Mouse (Mus musculus): Measurements from ENCODE around the gene Nedd9. TPM values are rescaled to one million over a fixed set of nuclear protein-coding genes. Genes with fewer than 3 reads are reported as not detected.

Nedd9 gene
- 23.8 and 26.6 TPM in 2 replicates for polyA plus RNA-seq (2015; fragmentation: Nextera tagmentation; extraction: Ambion mirVana)

DNA sequence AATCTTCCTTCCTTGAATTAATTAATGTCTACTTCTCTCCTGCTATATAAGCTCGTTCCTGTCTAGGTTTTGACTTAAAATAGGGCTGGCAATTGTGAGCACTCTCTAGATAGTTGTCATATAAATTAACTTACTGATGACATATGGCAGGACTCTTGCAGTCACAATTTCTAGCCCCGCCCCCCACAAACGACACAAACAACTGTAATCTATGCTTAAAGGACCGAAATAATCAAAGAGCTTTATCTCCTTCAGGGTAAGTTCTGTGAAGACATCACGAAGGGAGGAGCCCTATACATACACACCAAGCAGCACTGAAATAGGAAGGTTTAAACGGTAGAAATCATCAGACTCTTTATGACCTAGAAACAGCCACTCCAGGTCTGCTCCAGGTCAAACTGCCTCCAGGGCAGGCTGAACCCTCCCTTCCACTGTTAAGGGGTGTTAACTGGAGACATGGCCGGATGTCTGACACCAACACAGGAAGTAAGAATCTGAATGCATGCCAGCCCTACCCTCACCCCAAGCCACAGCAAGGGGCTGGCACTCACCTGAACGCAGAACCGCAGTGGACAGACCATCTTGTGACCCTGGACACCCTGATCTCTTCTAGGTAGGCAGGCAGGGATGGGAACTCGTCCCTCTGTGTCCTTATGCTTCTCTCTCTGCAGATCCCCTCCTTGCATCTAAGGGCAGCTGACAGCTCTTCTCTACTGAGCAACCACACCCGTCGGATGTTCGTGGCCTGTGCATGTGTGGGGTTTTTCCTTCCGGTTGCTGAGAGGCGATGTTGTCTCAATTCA, at the start of gene Nedd9:
Gene Nedd9 (minus strand): TSS at position 757 of the 803 bp plus-strand sequence.
- Histone ChIP-seq H3K4me3 (replicated peaks) (0 out of 2 replicates have a peak within 1 kb of the TSS, but pooled peaks have one; percentile 1), H3K36me3 (no peaks in the 10 kb centered on the region), H3K27ac (0 out of 2 replicates have a peak within 1 kb of the TSS, but pooled peaks have one; percentile 42), H3K4me2 (no peak within 1 kb of the TSS), H3K9ac (no peak within 1 kb of the TSS), H3K4me1 (no peaks in the 10 kb centered on the region), H3K9me3 (no peaks in the 10 kb centered on the region), H3K27me3 (replicated peaks) (no peaks in the 10 kb centered on the region)
- ATAC-seq (ENCODE audit: insufficient read depth, low FRiP score, low read depth) = no peak
- WGBS = 60% methylated on average over 15 of the region's 15 CpGs

DNA sequence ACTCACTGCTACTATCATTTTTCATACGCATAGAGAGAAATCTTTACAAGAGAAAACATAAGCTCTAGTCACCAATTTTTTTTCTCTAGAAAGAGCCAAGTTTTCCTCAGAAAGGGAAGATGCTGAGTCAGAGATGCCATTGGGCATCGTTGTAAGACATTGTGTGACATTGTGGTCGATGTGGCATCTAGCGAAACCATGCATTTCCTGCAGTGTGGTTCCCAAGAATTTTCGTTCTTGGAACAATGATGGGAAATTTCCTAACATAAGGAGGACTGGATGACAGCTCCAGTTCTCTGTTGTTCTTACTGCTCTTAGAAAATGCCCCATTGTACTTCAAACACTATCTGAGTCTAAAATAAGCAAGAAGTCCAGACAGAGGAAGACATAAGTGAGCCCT, 45.5 kb upstream of the Nedd9 start:
- H3K27ac ChIP-seq = no peak overlapping the region
- no peaks in the 10 kb centered on the region for H3K36me3 ChIP-seq
- no peak overlapping the region for H3K4me3 ChIP-seq (replicated peaks)
- no peak for ATAC-seq (ENCODE audit: insufficient read depth, low FRiP score, low read depth)
- no peaks in the 10 kb centered on the region for H3K27me3 ChIP-seq (replicated peaks)
- H3K9me3 ChIP-seq = no peaks in the 10 kb centered on the region
- no peak overlapping the region for H3K9ac ChIP-seq
- 85% methylated on average over 5 of the region's 5 CpGs for WGBS
- no peak overlapping the region for H3K4me2 ChIP-seq
- H3K4me1 ChIP-seq = no peaks in the 10 kb centered on the region

GRCm38 (mm10) chr13:41530326-41530725, 43.2 kb upstream of the Nedd9 start:
- Histone ChIP-seq H3K9me3 (no peaks in the 10 kb centered on the region), H3K4me2 (no peak overlapping the region), H3K36me3 (no peaks in the 10 kb centered on the region), H3K4me1 (no peaks in the 10 kb centered on the region), H3K9ac (no peak overlapping the region), H3K4me3 (replicated peaks) (no peak overlapping the region), H3K27me3 (replicated peaks) (no peaks in the 10 kb centered on the region), H3K27ac (no peak overlapping the region)
- ATAC-seq (ENCODE audit: insufficient read depth, low FRiP score, low read depth) = no peak

- H3K9me3 ChIP-seq = no peaks in the 10 kb centered on the region
- H3K36me3 ChIP-seq = no peaks in the 10 kb centered on the region
- H3K27me3 ChIP-seq (replicated peaks) = no peaks in the 10 kb centered on the region
- H3K27ac ChIP-seq = no peak overlapping the region
- no peak overlapping the region for H3K9ac ChIP-seq
- 90% methylated on average over 11 of the region's 11 CpGs for WGBS
- no peak overlapping the region for H3K4me2 ChIP-seq
- H3K4me1 ChIP-seq = no peaks in the 10 kb centered on the region
- ATAC-seq (ENCODE audit: insufficient read depth, low FRiP score, low read depth) = no peak
- no peak overlapping the region for H3K4me3 ChIP-seq (replicated peaks)
Observed at GRCm38 (mm10) chr13:41524208-41524607, 37.0 kb upstream of the Nedd9 start.

DNA sequence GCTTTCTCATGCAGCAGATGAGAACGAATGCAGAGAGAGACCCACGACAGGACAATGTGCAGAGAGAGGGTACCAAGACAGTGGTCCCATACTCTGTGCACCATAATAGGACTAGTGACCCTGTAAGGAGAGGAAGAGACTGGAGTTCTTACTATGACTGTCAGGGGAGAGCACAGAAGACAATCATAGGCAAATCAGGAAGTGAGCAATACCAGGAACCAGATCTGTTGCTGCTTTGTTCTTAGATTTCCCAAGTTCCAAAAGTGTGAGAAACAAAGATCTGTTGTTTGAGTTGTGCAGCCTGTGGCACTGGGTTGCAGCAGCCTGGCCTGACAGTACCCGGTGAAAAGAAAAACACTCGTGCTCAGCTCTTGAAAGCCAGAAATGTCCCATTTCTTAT, 34.1 kb upstream of the Nedd9 start:
- no peaks in the 10 kb centered on the region for H3K4me1 ChIP-seq
- no peak overlapping the region for H3K4me3 ChIP-seq (replicated peaks)
- no peak overlapping the region for H3K9ac ChIP-seq
- ATAC-seq (ENCODE audit: insufficient read depth, low FRiP score, low read depth) = no peak
- H3K27ac ChIP-seq = no peak overlapping the region
- H3K27me3 ChIP-seq (replicated peaks) = no peaks in the 10 kb centered on the region
- H3K4me2 ChIP-seq = no peak overlapping the region
- WGBS = 77% methylated on average over 4 of the region's 4 CpGs
- H3K36me3 ChIP-seq = no peaks in the 10 kb centered on the region
- no peaks in the 10 kb centered on the region for H3K9me3 ChIP-seq

DNA sequence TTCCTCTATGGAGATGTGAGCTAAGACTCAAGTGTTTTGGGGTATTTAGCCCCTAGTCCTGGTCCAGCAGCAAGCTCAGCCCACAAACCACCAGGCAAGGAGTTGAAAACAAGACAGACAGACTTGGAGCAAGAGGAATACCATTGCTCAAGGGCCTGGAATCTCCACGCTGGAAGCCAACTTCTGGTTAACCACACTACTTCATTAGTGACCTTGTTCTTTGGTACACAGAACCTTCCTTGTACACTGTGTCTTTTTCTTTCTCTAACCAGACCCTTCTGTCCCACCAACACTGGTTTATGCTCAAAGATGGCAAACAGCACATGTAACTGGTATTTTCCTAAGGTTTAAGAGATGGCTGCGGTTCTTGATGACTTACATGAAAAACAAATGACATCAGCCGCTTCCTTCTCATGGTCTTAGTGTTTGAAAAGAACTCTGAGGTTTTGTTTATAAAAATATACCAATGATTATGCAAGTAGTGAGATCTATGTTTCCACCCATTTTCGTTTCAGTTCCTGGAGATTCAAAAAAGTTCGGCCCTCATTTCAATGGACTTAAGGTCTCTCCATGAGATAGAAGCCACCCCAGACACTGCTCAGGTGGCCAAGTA, 33.5 kb upstream of the Nedd9 start:
- WGBS = 83% methylated on average over 5 of the region's 5 CpGs
- Histone ChIP-seq H3K9me3 (no peaks in the 10 kb centered on the region), H3K36me3 (no peaks in the 10 kb centered on the region), H3K4me1 (no peaks in the 10 kb centered on the region), H3K27me3 (replicated peaks) (no peaks in the 10 kb centered on the region), H3K4me3 (replicated peaks) (no peak overlapping the region), H3K4me2 (no peak overlapping the region), H3K27ac (no peak overlapping the region), H3K9ac (no peak overlapping the region)
- no peak for ATAC-seq (ENCODE audit: insufficient read depth, low FRiP score, low read depth)

DNA sequence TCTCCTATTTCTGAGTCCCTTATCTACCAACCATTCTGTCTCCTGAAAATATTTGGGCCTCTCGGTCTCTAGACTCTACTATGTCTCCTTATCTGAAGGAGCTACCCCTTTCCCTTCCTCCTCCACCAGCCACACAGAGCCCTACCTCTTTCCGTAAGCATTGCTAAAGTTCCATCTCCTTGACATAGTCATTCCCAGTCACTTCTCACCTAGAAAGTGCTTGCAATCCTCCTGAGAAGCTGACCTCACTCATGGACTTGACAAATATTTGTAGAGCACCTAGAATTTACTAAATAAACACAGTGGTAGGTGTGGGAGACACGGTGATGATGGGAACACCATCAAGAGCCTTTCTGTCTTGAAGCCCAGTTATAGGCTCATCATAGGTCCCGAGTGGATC, 32.6 kb upstream of the Nedd9 start:
- Histone ChIP-seq H3K4me3 (replicated peaks) (no peak overlapping the region), H3K9me3 (no peaks in the 10 kb centered on the region), H3K27me3 (replicated peaks) (no peaks in the 10 kb centered on the region), H3K27ac (no peak overlapping the region), H3K9ac (no peak overlapping the region), H3K4me1 (no peaks in the 10 kb centered on the region), H3K36me3 (no peaks in the 10 kb centered on the region), H3K4me2 (no peak overlapping the region)
- ATAC-seq (ENCODE audit: insufficient read depth, low FRiP score, low read depth) = no peak
- WGBS = 70% methylated on average over 4 of the region's 4 CpGs

DNA sequence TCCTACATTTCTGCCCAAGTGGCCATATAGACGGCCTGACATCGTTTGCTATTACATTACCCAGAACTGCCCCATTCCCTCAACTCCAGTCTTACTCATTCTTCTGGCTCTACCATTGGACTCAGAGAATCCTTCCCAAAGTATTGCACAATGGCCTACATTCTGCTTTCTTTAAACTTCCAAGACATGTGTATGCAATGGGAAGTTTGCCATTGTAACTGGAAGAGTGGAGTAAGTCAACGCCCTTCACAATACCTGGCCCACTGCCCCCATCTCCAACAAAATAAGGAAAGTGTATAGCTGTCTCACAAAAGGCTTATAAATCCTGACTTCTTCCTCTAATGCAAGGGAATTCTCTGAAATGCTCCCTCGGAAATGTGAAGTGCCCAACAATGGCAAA, 30.0 kb upstream of the Nedd9 start:
- Histone ChIP-seq H3K27ac (no peak overlapping the region), H3K9ac (no peak overlapping the region), H3K9me3 (no peaks in the 10 kb centered on the region), H3K27me3 (replicated peaks) (no peaks in the 10 kb centered on the region), H3K36me3 (no peaks in the 10 kb centered on the region), H3K4me1 (no peaks in the 10 kb centered on the region), H3K4me2 (no peak overlapping the region), H3K4me3 (replicated peaks) (no peak overlapping the region)
- ATAC-seq (ENCODE audit: insufficient read depth, low FRiP score, low read depth) = no peak
- WGBS = 90% methylated on average over 4 of the region's 4 CpGs

DNA sequence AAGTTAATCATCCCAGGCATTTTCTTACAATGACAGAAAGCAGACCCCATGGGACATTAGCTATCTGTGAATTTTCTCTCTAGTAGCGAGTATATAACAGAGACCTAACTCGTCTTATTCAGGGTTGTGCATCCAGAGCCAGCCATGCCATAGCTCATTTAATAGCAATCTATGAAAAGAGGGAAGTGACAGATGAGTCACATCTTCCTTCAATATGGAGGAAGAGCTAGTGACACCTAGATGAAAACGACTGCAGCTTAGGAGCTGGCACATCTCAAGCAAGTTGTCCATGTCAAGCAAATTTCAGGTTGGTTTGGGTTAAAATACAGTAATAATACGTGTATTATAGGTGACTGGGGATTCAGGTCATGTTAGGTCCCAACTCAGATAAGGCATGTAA, 28.6 kb upstream of the Nedd9 start:
- Histone ChIP-seq H3K9ac (no peak overlapping the region), H3K9me3 (no peaks in the 10 kb centered on the region), H3K36me3 (no peaks in the 10 kb centered on the region), H3K4me2 (no peak overlapping the region), H3K4me1 (no peaks in the 10 kb centered on the region; the same call in 1 of the 2 replicates), H3K27ac (no peak overlapping the region), H3K27me3 (replicated peaks) (no peaks in the 10 kb centered on the region), H3K4me3 (replicated peaks) (no peak overlapping the region)
- no peak for ATAC-seq (ENCODE audit: insufficient read depth, low FRiP score, low read depth)
- 75% methylated on average over 4 of the region's 4 CpGs for WGBS

- Histone ChIP-seq H3K4me2 (no peak overlapping the region), H3K27me3 (replicated peaks) (no peaks in the 10 kb centered on the region), H3K4me3 (replicated peaks) (no peak overlapping the region), H3K9ac (no peak overlapping the region), H3K36me3 (no peaks in the 10 kb centered on the region), H3K27ac (no peak overlapping the region), H3K9me3 (no peaks in the 10 kb centered on the region), H3K4me1 (no peaks in the 10 kb centered on the region; the same call in 1 of the 2 replicates)
- no peak for ATAC-seq (ENCODE audit: insufficient read depth, low FRiP score, low read depth)
- WGBS = 71% methylated on average over 8 of the region's 8 CpGs
Observed at GRCm38 (mm10) chr13:41514918-41515317, 27.8 kb upstream of the Nedd9 start.

GRCm38 (mm10) chr13:41513456-41513855, 26.3 kb upstream of the Nedd9 start:
- Histone ChIP-seq H3K4me3 (replicated peaks) (no peak overlapping the region), H3K9ac (no peak overlapping the region), H3K27me3 (replicated peaks) (no peaks in the 10 kb centered on the region), H3K9me3 (no peaks in the 10 kb centered on the region), H3K4me1 (no peaks in the 10 kb centered on the region; the same call in 1 of the 2 replicates), H3K4me2 (no peak overlapping the region), H3K36me3 (no peaks in the 10 kb centered on the region), H3K27ac (no peak overlapping the region)
- WGBS = 85% methylated on average over 3 of the region's 3 CpGs
- ATAC-seq (ENCODE audit: insufficient read depth, low FRiP score, low read depth) = no peak

DNA sequence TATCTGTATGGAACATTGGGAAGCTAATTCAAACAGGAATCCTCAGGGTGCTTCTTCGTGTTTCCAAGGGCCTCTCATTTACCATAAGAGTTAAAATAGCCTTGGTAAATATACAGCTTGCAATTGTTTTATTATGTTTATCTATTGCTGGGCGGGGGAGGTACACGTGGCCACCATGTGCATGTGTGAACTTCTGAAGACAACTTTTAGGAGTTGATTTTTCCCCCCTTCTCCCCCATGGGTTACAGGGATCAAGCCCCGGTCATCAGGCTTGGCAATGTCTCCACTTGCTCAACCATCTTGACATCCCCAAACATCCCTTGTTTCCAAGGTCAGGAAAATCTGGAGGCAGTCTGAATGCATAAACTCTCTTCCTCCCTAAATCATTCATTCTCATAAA, 25.1 kb upstream of the Nedd9 start:
- 68% methylated on average over 4 of the region's 4 CpGs for WGBS
- Histone ChIP-seq H3K27ac (no peak overlapping the region), H3K4me1 (no peaks in the 10 kb centered on the region; the same call in 1 of the 2 replicates), H3K4me2 (no peak overlapping the region), H3K27me3 (replicated peaks) (no peaks in the 10 kb centered on the region), H3K9me3 (no peaks in the 10 kb centered on the region), H3K4me3 (replicated peaks) (no peak overlapping the region), H3K9ac (no peak overlapping the region), H3K36me3 (no peaks in the 10 kb centered on the region)
- no peak for ATAC-seq (ENCODE audit: insufficient read depth, low FRiP score, low read depth)

All from stomach, embryonic 15.5 days (tissue).